Mouse (Mus musculus): ENCODE results near the gene Olfr1392. TPM values are rescaled to one million over a fixed set of nuclear protein-coding genes. Genes with fewer than 3 reads are reported as not detected.
"Not testable (repeated sequence)": the region's sequence is repeated elsewhere in the genome, so short reads cannot be mapped to it uniquely, and the experiment has no call there.

Olfr1392 gene
- 0.31 and 0.95 TPM in 2 replicates for total RNA-seq (2014; rRNA removed)
- 0.12 TPM in 1 of 2 replicates, not detected in the other for polyA plus RNA-seq (2015; fragmentation: Nextera tagmentation; extraction: Ambion mirVana)

DNA sequence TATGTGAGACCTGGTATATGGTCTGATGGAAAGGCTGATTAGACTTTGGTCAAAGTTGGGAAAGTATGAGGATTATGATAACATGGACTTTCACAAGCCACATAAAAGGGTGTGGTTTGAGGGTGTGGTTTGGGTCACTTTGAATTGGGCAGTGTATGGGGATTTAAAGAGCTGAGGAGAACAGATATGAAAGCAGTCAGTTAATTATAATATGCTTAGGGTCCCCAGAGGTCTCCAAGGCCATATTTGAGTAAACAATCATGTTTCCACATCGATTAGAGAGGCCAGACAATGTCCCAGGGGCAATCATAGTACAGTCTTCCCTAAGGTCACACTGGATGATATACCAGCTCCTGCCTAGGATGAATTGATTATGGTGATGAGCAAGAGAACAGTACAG lies at the start of gene Olfr1392:
Olfr1392 (plus strand) TSS at position 301 of the 400 bp plus-strand sequence.
- H3K27me3 ChIP-seq (ENCODE audit: insufficient read depth, low read length); ATAC-seq; H3K27ac ChIP-seq (ENCODE audit: low read depth, low read length); H3K4me3 ChIP-seq (ENCODE audit: low read depth, low read length); H3K36me3 ChIP-seq (ENCODE audit: insufficient read depth); H3K9ac ChIP-seq; H3K4me1 ChIP-seq (ENCODE audit: insufficient read depth); DNase-seq; H3K4me2 ChIP-seq (ENCODE audit: low read depth); H3K9me3 ChIP-seq (ENCODE audit: low read length): not testable (repeated sequence)
- 72% methylated on average over 1 of the region's 1 CpGs for WGBS

DNA sequence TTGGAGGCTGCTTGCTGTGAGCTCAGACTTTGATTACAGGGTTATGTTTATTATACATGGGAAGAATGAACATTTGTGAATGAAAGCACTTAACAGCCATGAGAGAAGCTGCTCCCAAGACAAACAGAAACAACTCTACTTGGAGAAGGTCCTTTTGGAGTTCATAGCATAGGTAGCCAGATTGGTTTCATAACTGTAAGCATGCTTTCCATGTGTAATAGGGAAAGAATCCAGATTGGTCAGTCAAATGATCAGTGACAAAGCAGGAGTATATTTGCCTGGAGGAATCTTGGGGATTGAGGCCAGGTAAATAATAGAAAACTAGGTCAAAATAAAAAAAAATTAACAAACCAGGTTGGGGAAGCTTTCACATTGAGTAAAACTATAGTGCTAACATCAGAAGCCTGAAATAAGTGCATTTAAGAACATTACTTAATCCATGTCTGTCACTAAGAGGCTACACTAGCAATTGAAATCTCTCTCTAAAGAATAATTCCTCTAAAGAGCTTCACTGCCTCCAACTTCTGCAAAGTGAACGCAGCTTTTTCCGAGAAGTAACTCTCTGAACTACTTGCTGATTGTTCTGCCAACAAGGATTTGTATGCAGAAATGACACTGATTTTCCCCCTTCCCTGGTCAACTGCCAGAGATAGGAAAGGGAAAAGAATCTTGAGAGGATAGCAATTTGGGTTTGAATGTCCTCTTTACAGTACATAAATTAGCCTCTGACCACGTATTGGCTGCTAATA lies 49.4 kb upstream of the Olfr1392 start:
- ATAC-seq: no peak
- Histone ChIP-seq H3K36me3 (ENCODE audit: insufficient read depth) (no peaks in the 10 kb centered on the region), H3K27me3 (ENCODE audit: insufficient read depth, low read length) (no peaks in the 10 kb centered on the region), H3K9me3 (ENCODE audit: low read length) (no peaks in the 10 kb centered on the region), H3K4me3 (ENCODE audit: low read depth, low read length) (no peak overlapping the region), H3K4me1 (ENCODE audit: insufficient read depth) (no peaks in the 10 kb centered on the region), H3K4me2 (ENCODE audit: low read depth) (no peak overlapping the region), H3K9ac (no peak overlapping the region), H3K27ac (ENCODE audit: low read depth, low read length) (no peak overlapping the region)
- DNase-seq: no peak
- 57% methylated on average over 3 of the region's 3 CpGs for WGBS
- TF ChIP-seq CTCF (IDR thresholded peaks at IDR 0.05; ENCODE audit: low read depth): no peak

DNA sequence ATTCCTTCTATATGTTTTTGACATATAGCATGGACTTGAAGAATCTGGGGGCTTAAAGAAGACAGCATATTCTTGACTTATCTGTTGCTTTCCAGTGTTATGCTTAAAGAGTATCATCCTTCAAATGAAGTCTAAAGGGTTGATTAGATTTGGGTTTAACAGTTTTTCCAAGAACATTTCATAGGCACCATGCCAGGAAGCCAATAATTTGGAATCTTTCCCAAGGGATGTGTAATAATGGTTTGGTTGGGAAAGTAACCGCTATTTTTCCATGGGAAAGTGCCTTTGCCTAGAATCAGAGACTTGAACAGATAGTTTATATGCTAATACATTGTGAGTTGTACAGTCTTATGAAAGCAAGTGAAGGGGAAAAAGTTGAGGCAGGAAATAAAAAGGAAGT lies 48.2 kb upstream of the Olfr1392 start:
- H3K4me3 ChIP-seq (ENCODE audit: low read depth, low read length): no peak overlapping the region
- 72% methylated on average over 1 of the region's 1 CpGs for WGBS
- H3K9me3 ChIP-seq (ENCODE audit: low read length): no peaks in the 10 kb centered on the region
- no peak for DNase-seq
- no peak overlapping the region for H3K27ac ChIP-seq (ENCODE audit: low read depth, low read length)
- H3K9ac ChIP-seq: no peak overlapping the region
- H3K27me3 ChIP-seq (ENCODE audit: insufficient read depth, low read length): no peaks in the 10 kb centered on the region
- no peak for ATAC-seq
- no peak for TF ChIP-seq CTCF (IDR thresholded peaks at IDR 0.05; ENCODE audit: low read depth)
- H3K36me3 ChIP-seq (ENCODE audit: insufficient read depth): no peaks in the 10 kb centered on the region
- no peaks in the 10 kb centered on the region for H3K4me1 ChIP-seq (ENCODE audit: insufficient read depth)
- no peak overlapping the region for H3K4me2 ChIP-seq (ENCODE audit: low read depth)

DNA sequence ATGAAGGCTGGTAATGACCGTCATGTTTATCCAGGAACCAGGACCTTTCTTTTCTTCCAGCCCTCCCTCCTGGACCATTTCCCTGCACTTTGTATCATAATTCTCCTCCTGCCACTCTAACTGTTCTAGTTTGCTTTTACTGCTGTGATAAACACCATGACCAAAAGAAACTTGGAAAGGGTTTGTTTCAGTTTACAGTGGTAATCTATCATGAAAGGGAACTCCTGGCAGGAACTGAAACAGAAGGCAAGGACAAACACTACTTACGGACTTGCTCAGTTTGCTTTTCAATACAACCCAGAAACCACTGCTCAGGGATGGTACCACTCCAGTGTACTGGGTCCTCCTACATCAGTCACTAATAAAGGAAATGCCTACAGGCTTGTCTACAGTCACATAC lies 47.5 kb upstream of the Olfr1392 start:
- H3K9me3 ChIP-seq (ENCODE audit: low read length): no peaks in the 10 kb centered on the region
- H3K27ac ChIP-seq (ENCODE audit: low read depth, low read length): no peak overlapping the region
- no peak overlapping the region for H3K4me3 ChIP-seq (ENCODE audit: low read depth, low read length)
- H3K36me3 ChIP-seq (ENCODE audit: insufficient read depth): no peaks in the 10 kb centered on the region
- DNase-seq: no peak
- H3K9ac ChIP-seq: no peak overlapping the region
- H3K4me2 ChIP-seq (ENCODE audit: low read depth): no peak overlapping the region
- H3K27me3 ChIP-seq (ENCODE audit: insufficient read depth, low read length): no peaks in the 10 kb centered on the region
- H3K4me1 ChIP-seq (ENCODE audit: insufficient read depth): no peaks in the 10 kb centered on the region
- TF ChIP-seq CTCF (IDR thresholded peaks at IDR 0.05; ENCODE audit: low read depth): no peak
- no peak for ATAC-seq
- WGBS: 77% methylated on average over 2 of the region's 2 CpGs

DNA sequence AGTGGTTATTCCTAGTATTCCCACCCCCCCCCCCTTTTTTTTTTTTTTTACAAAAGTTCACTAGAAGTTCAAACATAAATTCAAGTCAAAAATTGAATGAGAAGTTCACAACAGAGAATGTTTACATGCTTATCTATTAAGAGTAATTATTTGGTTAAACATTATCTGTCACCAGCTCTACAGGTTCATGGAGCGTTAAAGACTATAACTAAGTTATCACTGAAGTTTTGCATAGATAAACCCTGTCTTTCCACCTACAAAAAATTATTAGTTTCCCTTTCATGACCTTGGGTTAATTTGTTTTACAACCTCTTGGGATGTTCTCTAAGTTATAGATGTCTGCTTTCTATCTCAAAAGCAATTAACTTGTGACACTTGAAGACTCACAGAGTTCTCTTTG lies 44.8 kb upstream of the Olfr1392 start:
- no peak overlapping the region for H3K27ac ChIP-seq (ENCODE audit: low read depth, low read length)
- no peak for TF ChIP-seq CTCF (IDR thresholded peaks at IDR 0.05; ENCODE audit: low read depth)
- H3K27me3 ChIP-seq (ENCODE audit: insufficient read depth, low read length): no peaks in the 10 kb centered on the region
- H3K4me2 ChIP-seq (ENCODE audit: low read depth): no peak overlapping the region
- DNase-seq: no peak
- no peaks in the 10 kb centered on the region for H3K36me3 ChIP-seq (ENCODE audit: insufficient read depth)
- H3K4me3 ChIP-seq (ENCODE audit: low read depth, low read length): no peak overlapping the region
- no peaks in the 10 kb centered on the region for H3K9me3 ChIP-seq (ENCODE audit: low read length)
- 96% methylated on average over 1 of the region's 1 CpGs for WGBS
- H3K9ac ChIP-seq: no peak overlapping the region
- peaks cover 8% of the 10 kb centered on the region; the same call in 1 of the 2 replicates for H3K4me1 ChIP-seq (ENCODE audit: insufficient read depth)
- ATAC-seq: no peak

DNA sequence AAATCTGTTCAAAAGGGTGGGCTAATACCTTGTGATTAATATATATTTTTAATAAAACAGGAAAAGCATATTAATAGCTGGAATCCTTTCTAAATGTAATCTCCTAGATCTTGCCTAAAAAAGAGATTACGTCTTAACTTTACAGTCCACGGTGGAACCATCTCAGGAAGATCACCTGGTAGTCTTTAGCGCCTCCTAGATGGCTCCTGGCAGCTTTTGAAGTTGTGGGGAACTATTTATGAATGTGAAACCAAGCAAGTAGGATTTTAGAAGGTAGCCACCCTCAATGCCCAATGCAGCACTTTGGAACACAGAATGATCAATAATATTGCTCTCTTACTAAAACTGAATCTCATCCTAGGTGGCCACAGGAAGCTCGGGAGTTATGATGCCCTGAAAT lies 44.2 kb upstream of the Olfr1392 start:
- Histone ChIP-seq H3K27me3 (ENCODE audit: insufficient read depth, low read length) (no peaks in the 10 kb centered on the region), H3K27ac (ENCODE audit: low read depth, low read length) (no peak overlapping the region), H3K36me3 (ENCODE audit: insufficient read depth) (no peaks in the 10 kb centered on the region), H3K9me3 (ENCODE audit: low read length) (no peaks in the 10 kb centered on the region), H3K4me2 (ENCODE audit: low read depth) (no peak overlapping the region), H3K4me3 (ENCODE audit: low read depth, low read length) (no peak overlapping the region), H3K4me1 (ENCODE audit: insufficient read depth) (peaks cover 13% of the 10 kb centered on the region), H3K9ac (no peak overlapping the region)
- ATAC-seq (no peak), DNase-seq (no peak)
- no peak for TF ChIP-seq CTCF (IDR thresholded peaks at IDR 0.05; ENCODE audit: low read depth)
- 88% methylated on average over 4 of the region's 4 CpGs for WGBS

DNA sequence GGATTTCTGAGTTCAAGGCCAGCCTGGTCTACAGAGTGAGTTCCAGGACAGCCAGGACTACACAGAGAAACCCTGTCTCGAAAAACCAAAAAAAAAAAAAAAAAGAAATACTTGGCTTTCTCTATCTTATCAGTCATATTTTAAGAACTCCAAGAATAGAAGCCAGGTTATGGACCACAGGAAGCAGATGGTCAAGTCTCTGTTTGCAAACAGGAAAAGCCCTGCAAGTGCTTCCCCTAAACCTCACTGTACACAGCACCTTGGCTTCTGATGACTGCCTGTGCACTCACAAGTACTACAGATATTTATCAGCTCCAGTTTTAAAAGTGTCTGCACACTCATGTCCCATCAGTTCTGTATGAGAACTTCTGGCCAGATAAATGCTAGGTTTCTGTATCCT lies 43.6 kb upstream of the Olfr1392 start:
- H3K4me2 ChIP-seq (ENCODE audit: low read depth): no peak overlapping the region
- H3K9me3 ChIP-seq (ENCODE audit: low read length): no peaks in the 10 kb centered on the region
- no peak for DNase-seq
- H3K36me3 ChIP-seq (ENCODE audit: insufficient read depth): no peaks in the 10 kb centered on the region
- no peak for ATAC-seq
- no peaks in the 10 kb centered on the region for H3K27me3 ChIP-seq (ENCODE audit: insufficient read depth, low read length)
- no peak overlapping the region for H3K27ac ChIP-seq (ENCODE audit: low read depth, low read length)
- peaks cover 16% of the 10 kb centered on the region for H3K4me1 ChIP-seq (ENCODE audit: insufficient read depth)
- H3K9ac ChIP-seq: no peak overlapping the region
- TF ChIP-seq CTCF (IDR thresholded peaks at IDR 0.05; ENCODE audit: low read depth): no peak
- WGBS: 57% methylated on average over 1 of the region's 1 CpGs
- no peak overlapping the region for H3K4me3 ChIP-seq (ENCODE audit: low read depth, low read length)
